Mouse (Mus musculus) monocyte, adult 2 months (primary cell): ENCODE measurements around the gene Grin1.
A peak's percentile ranks its signal among the peaks of the same experiment; 100 is the strongest.

Experiments
- DNase-seq, 2 experiments: peaks; one replicate each; pipeline ENCODE4 v3.0.0; 2022; ENCODE audit warnings: low spot score in 2 of 2, low read depth in 1 of 2

The Grin1 gene

DNA sequence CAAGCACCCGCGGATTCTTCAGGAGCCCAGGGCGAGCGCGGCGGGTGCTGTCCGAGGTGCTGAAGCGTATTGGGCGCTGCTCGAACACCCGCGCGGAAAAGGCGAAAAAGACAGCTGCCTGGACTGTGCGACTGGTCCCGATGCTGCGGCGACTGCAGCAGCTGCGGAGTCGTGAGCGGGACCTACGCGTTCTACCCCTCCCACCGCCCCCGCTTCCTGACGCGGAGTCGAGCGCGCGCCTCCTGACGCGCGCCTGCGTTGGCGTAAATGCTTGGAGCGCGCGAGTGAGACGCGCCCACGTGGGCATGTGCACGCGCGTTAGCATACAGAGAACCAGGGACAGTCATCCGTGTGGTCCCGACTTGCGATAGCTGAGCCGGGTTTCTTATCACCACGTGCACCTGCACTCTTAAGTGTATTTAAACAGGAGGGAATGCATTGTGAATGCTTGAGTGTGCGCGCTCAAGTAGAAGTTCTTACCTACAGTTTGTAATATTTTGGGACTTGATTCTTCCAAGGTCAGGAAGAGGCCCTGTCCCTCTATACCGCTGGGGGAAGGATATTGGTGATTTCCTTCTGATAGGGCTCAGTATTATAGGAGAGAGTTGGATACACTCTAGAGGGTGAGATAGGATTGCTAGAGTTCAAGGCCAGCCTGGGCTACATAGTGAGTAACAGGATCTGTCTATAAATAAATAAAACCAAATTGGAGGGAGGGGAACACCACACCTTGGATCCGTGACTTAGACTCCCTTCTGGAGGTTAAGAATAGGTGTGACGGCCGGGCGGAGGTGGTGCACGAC, at the start of gene Grin1:
TSS of gene Grin1 (minus strand) at position 217 of the 803 bp plus-strand sequence.
- peak in 1 of 2 experiments; percentile 23 for DNase-seq

- DNase-seq, result peak; percentile 27 to 29
Measured at GRCm38 (mm10) chr2:25365091-25365761, 46.2 kb upstream of the Grin1 start, which contains the start of gene Uap1l1. TSS of gene Uap1l1 (minus strand) at chr2:25365682.

GRCm38 (mm10) chr2:25364761-25365090, 45.7 kb upstream of the Grin1 start:
- DNase-seq, result no peak

DNA sequence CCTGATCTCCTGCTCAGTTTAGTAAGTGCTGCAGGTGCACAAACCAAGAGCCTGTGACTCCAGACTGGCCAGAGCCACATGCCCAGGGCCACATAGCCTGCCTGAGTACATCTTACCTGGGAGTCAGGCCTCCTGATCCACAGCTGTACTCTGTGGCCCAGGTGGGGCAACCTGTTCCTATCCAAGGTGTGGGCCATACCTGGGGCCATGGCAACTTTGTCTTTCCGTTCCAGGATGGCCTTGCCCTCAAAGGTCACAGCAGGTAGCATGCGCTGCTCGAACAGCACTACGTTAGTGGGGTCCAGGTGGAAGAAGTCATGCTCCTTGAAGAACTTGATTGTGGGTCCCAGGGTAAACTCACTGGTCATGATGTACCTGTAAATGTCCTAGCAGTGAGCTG, 45.3 kb upstream of the Grin1 start:
- no peak for DNase-seq

DNA sequence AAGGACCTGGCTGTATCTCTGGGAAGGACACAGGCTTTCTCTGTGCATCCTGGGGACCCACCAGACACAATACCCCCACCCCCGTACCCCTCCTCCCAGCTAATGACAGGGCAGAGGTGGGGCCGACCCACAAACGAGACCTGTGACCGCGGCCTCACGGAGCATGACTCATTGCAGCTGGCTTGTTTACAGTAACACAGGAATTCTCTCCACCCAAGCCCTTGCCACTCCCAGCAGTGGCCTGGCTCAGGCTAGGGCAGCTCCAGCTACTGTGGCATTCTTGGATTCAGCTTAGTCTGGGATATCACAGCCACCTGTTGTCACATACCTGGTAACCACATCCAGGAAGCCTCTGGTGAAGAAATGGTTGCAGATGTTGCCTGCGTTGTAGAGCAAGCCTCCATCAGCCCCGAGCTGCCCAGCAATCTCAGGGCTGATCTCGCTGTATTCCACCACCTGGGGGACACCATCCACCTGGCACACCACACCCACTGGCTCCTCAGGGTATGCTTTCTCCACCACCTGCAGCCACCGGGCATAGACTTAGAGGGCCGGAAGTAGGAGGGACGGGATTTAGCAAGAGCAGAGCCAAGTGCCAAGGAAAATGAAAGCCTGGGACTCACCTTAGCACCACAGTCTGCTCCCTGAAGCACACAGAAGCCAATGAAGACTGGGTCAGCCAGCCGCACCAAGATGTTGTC, 44.6 kb upstream of the Grin1 start:
- DNase-seq, result no peak

DNA sequence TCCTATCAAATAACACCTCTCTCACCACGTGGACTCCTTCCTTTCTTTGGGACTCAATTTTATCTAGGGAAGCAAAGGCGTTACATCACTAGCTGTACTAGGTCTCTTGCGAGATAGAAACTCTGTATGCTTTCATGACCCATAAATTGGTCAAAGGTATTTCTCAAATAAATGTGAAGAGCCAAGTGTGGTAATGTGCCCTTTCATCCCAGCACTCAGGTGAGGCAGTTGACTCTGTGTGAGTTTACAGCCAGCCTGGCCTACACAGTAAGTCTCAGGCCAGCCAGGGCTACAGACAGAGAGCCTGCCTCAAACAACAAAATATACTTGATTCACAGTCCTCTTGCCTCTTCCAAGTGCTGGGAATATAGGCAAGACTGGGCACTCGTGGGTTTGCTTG, 40.9 kb upstream of the Grin1 start:
- DNase-seq, result no peak

DNA sequence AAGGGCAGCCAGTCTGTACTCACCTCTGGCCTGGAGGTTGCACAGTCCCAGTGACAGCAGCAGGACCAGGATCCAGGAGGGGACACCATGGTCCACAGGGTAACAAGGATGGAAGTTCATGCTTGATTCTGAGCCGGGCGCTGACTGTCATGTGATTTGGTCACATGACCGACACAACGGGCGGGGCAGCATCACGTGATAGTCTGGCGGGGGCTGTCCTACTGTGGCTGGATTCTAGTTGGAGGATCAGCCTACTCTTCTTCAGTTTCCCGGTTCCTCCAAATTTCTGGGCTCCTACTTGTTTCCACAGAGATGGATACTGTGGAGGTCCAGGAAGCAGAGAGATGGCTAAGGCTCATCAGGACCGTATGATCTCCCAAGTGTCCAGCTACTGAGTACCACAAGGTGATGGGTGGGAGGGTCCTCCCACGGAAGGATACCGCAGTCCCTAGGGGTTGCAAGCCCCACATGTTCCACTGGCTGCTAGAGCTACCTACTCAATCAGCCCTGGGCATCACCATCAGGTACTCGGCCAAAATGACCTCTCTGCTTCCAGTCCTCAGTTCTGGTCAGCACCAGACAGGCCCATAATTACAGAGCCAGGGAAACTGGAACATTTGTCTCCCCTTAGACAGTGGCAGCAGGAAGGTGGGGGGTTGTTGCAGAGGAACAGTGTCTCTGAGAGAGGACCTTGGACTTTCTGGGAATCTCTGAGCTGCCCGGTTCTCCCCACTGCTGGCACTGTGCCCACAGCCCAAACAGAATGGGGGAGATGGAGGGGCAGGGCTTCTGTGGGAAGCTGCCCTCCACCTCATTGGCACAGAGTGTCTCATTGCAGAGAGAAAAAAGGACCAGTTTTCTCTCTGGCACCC, 37.5 kb upstream of the Grin1 start, which contains the start of gene Dpp7:
TSS of gene Dpp7 (minus strand) at position 152 of the 872 bp plus-strand sequence.
- peak; percentile 31 to 77 for DNase-seq

DNA sequence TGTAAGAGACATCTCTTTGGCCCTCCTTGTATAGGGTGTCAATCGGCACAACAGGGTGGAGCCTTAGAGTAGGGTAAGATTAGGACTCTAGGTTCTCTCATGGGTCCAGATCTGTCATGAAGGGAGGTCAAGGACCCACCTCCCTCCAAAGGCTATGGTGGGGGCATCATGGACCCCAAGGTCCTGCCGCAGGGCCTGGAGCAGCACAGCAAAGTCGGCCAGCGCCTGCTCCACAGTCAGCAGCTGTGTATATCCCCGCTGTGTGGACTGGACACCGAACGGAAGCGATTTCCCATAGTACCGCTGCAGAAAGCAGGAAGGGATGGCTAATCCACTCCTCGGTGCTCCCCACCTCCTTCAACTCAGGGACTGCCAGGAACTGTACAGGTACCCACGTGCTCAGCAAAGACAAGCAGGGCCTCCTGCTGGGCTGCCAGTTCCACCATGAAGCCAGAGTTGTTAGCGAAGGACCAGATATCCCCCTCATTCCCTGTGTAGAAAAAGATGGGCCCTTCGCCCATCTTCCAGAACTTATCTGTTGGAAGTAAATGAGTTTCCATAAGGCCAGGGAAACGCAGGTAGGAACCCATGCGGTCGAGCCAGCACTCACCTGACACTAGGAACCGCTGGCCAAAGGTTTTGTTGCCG, 36.6 kb upstream of the Grin1 start:
- DNase-seq, result no peak

DNA sequence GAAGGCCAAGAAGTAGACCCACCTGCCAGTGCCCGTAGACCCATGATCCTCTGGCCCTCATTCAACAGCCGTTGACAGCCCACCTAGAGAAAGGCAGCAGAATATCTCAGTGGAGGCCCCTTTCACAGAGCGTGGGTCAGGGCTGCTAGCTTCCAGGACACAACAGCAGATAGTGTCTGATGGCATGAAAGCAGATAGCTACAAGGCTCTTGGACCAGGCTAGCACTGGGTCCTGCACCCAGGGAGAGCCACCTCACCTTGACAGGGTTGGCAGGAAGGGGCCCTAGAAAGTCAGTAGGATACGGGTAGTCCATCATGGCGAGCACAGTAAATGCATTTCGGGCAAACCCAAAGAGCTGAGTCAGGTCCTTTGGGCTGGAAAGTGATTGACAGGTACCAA, 35.2 kb upstream of the Grin1 start:
- no peak for DNase-seq

GRCm38 (mm10) chr2:25350701-25351100, 31.7 kb upstream of the Grin1 start:
- no peak for DNase-seq

- DNase-seq, result no peak
Measured at GRCm38 (mm10) chr2:25349499-25349898, 30.5 kb upstream of the Grin1 start.

DNA sequence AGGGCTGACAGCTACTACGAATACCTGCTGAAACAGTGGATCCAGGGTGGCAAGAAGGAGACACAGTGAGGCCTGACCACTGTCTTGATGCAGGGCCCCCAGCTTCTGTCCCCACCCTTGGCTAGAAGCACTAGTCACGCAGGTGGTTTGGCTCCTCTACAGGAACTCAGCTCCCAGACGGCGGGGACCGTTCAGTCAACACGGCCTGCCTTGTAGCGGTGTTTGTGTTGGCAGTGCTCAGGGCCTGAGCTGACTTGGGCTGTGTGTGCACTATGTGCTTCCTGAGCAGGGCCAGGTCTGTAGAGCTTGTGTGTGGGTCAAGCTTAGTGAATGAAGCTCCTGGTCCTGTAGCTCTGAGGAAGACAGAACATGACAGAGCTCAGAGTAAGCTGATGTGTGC, 29.2 kb upstream of the Grin1 start:
- no peak for DNase-seq

DNA sequence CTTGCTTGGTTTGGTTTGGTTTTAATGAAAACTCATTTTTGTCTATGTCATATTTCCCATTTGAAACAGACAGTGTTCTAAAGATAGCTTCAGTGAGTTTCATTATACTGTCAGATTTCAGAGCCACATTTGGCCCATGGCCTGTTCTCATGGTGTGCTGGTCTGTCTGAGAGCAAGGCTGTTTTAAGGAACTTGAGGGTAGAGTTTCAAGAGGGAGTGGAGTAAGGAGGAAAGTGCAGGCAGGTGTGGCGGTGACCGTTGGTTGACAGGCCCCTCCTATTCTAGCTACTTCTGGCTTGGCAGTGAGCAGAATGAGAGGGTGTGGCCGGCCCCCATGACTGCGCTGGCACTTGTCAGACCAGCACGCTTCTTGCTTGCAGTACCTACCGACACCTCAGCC, 19.3 kb upstream of the Grin1 start:
- DNase-seq, result no peak

DNA sequence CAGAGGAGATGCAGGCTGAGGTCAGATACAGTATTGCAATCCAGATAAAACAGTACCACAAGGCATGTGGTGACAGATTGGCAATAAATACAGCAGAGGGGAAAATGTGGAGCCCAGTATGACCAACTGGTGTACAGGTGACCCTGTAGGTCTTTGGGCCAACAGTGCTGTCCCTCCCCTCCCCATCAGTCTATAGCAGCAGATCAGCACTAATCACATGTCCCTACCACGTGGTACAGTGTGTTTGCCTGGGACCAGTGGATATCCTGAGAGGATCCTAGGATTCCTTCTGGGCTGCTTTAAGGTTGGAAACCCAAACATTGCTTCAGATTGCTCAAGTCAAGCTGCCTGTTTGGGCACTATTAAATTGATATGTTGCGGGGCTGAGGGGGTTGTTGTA, 14.6 kb upstream of the Grin1 start:
- no peak for DNase-seq

DNA sequence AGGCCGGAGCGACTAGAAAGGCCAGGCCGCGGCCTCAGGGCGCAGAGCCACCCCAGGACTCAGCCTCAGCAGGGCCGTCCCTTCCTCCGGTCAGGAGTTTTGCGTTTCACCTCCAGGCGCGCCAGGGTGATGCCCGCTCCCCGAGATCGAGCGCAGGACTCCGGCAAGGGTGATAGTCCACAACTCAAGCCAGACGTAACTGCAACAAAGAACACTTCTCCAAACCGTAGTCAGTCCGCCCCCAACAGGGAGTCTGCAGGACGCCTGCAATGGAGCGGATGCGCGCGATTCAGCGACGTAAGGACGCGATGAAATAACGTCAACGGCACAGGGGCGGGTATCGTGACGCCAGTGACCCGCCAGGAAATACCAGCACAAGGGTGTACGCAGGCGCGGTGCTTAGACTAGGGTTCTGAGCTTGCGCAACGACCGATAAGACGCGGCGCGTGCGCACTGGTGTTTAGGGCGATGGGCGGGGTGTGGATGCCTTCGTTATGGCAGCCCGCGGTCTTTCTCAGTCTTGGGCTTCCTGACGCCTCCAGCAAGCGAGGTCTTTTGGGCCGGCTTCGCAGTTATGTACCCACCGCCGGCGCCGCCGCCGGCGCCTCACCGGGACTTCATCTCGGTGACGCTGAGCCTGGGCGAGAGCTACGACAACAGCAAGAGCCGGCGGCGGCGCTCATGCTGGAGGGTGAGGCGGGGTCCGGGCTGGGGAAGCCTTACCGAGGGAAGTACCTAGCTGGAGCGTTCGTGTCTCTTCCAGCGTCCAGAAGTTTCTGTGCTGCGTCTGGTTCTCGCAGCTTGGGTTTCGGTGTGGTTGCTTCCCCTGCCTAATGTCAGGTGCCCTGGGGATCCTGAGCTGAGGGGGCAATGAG, 13.5 kb upstream of the Grin1 start, which contains the start of gene Man1b1:
TSS of gene Man1b1 (plus strand) at position 53 of the 875 bp plus-strand sequence.
- DNase-seq, result peak; percentile 98 to 99

- no peak for DNase-seq
Measured at GRCm38 (mm10) chr2:25331470-25331869, 12.5 kb upstream of the Grin1 start.

DNA sequence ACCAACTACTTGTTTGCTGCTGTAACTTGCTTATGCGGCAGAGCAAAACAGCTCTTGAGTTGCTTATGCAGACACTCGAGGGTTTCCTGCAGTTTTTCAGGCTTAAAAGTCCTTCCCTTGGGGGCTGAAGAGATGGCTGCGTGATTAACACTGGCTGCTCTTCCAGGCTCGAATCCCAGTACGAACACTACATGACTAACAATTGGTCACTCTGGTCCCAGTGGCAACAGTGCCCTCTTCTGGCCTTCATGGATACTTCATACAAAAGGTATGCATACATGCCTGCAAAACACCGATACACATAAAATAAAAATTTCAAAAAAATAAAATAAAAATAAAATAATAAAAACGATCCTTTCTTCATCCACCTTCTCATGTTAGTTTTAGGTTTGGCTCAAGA, 9.5 kb upstream of the Grin1 start:
- no peak for DNase-seq

DNA sequence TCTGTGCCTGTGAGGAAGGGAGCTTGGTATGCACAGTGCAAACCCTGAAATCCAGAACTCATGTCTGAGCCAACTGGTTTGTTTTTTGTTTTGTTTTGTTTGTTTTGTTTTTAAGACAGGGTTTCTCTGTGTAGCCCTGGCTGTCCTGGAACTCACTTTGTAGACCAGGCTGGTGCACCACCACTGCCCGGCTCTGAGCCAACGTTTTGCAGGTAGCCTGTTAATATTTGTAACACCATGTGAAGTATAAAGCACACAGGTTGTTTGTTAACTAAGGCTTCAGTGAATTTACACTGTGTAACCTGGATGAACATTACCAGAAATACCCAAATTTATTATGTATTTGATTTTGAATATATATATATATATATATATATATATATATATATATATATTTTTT, 7.0 kb upstream of the Grin1 start:
- no peak for DNase-seq

- DNase-seq, result no peak
Measured at GRCm38 (mm10) chr2:25320084-25320483, 1.1 kb upstream of the Grin1 start.
